Mouse (Mus musculus) activated CD4-positive, CD25-positive, alpha-beta regulatory T cell, adult 4 months (primary cell): Measurements from ENCODE around the gene Zfp583. TPM values are rescaled to one million over a fixed set of nuclear protein-coding genes. Genes with fewer than 3 reads are reported as not detected.

Experiments used
- ATAC-seq: one replicate; pipeline ENCODE4 v1.8.0; 2017
- polyA plus RNA-seq, 2 experiments: library from polyadenylated mRNA; unstranded; fragments of 100-300 nt; shearing (Covaris generic); gene quantifications; one replicate each; pipeline ENCODE4 v1.2.1; 2017

Zfp583 gene
- polyA plus RNA-seq, 2 experiments from 2014 or later = 1.1 TPM; not detected in 1

GRCm38 (mm10) chr7:6285842-6286705 is 45.0 kb downstream of the Zfp583 start, which contains the start of gene Zfp667:
TSS of gene Zfp667 (plus strand) at chr7:6286579.
- ATAC-seq = peak; percentile 62

- no peak for ATAC-seq
These were observed 45.7 kb downstream of the Zfp583 start for GRCm38 (mm10) chr7:6285366-6285765.

- ATAC-seq = no peak
These were observed 46.6 kb downstream of the Zfp583 start for GRCm38 (mm10) chr7:6284442-6285012.

- ATAC-seq = peak; percentile 64
These were observed 47.5 kb downstream of the Zfp583 start for GRCm38 (mm10) chr7:6283451-6284075.

- ATAC-seq = peak; percentile 50
These were observed 48.3 kb downstream of the Zfp583 start for GRCm38 (mm10) chr7:6282749-6283148.

- no peak for ATAC-seq
These were observed 53.2 kb downstream of the Zfp583 start for GRCm38 (mm10) chr7:6277906-6278305.

- peak; percentile 61 for ATAC-seq
These were observed 65.4 kb downstream of the Zfp583 start for GRCm38 (mm10) chr7:6265695-6266094.

Other genes starting within 250 kb of the Zfp583 start
- gene Zfp787, start 175.3 kb downstream of the Zfp583 start, polyA plus RNA-seq = 1 to 10 TPM; 4.9 to 9.3 TPM
- 1 to 10 TPM; 9.2 to 9.6 TPM for gene Zfp444, start 159.1 kb downstream of the Zfp583 start, polyA plus RNA-seq
- not detected for gene Galp, start 134.2 kb downstream of the Zfp583 start, polyA plus RNA-seq
- not detected for gene Zscan5b, start 109.0 kb downstream of the Zfp583 start, polyA plus RNA-seq
- not detected for gene Epp13, start 78.6 kb downstream of the Zfp583 start, polyA plus RNA-seq
- 1 to 10 TPM; 4.1 to 4.6 TPM for gene Zfp667, start 44.7 kb downstream of the Zfp583 start, polyA plus RNA-seq
- under 1 TPM; 0.24 to 0.31 TPM for gene Gm3854, start 12.5 kb upstream of the Zfp583 start, polyA plus RNA-seq
- 1 to 10 TPM; 1.8 to 2.4 TPM for gene Zfp78, start 32.0 kb upstream of the Zfp583 start, polyA plus RNA-seq
- gene Zfp28, start 52.0 kb upstream of the Zfp583 start, polyA plus RNA-seq = 1 to 10 TPM; 1.9 to 5.9 TPM
- gene Smim17, start 67.4 kb upstream of the Zfp583 start, polyA plus RNA-seq = not detected
- gene Gm20715, start 79.0 kb upstream of the Zfp583 start, polyA plus RNA-seq = not detected
- not detected for gene Olfr1344, start 107.4 kb upstream of the Zfp583 start, polyA plus RNA-seq
- under 1 TPM in 1 of 2 experiments, not detected in 1; 0.11 TPM for gene Olfr1336, start 124.9 kb upstream of the Zfp583 start, polyA plus RNA-seq
- gene Olfr1346, start 135.8 kb upstream of the Zfp583 start, polyA plus RNA-seq = not detected
- gene Olfr5, start 155.7 kb upstream of the Zfp583 start, polyA plus RNA-seq = not detected
- not detected for gene Olfr1347, start 168.5 kb upstream of the Zfp583 start, polyA plus RNA-seq
- under 1 TPM in 1 of 2 experiments, not detected in 1; 0.95 TPM for gene Olfr1348, start 177.5 kb upstream of the Zfp583 start, polyA plus RNA-seq
- not detected for gene Olfr1349, start 191.7 kb upstream of the Zfp583 start, polyA plus RNA-seq
- not detected for gene Olfr1350, start 233.6 kb upstream of the Zfp583 start, polyA plus RNA-seq